Mouse (Mus musculus) retina, adult 2 months (tissue): ENCODE measurements around the gene Olfr1079.
"Not testable (repeated sequence)": the region's sequence is repeated elsewhere in the genome, so short reads cannot be mapped to it uniquely, and the experiment has no call there.

Source experiments
- DNase-seq: peaks from one replicate; pipeline ENCODE4 v3.0.0-alpha.2; 2012; ENCODE audit warnings: low read depth, low spot score

Olfr1079 gene

GRCm38 (mm10) chr2:86542380-86542779, at the start of gene Olfr1079:
Gene Olfr1079 (minus strand): TSS chr2:86542480.
- no peak for DNase-seq

DNA sequence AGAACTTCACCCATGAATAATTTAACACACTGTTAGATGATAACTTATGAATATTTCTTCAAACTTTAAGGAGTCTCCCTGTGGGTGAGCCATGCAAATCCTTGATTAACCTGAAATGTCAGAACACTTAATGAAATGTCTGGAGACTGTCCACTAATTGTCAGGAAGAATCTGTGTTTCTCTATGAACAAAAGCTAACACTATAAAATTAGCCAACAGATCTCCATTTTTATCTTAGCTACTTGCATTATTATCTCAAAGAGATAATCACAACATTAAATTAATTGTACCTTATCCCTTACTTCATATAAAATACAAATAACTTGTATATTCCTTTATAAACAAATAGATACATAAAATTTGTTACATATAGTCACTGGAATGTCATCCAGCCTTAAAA, 15.9 kb upstream of the Olfr1079 start, which contains the start of gene Olfr1080:
Gene Olfr1080, minus strand, starts transcription at position 101 of the 400 bp plus-strand sequence.
- DNase-seq, result not testable (repeated sequence)

GRCm38 (mm10) chr2:86530991-86531390, 11.3 kb downstream of the Olfr1079 start:
- no peak for DNase-seq

GRCm38 (mm10) chr2:86508161-86508560, 34.1 kb downstream of the Olfr1079 start, which contains the start of gene Olfr1076:
Gene Olfr1076 (plus strand): TSS chr2:86508461.
- no peak for DNase-seq

DNA sequence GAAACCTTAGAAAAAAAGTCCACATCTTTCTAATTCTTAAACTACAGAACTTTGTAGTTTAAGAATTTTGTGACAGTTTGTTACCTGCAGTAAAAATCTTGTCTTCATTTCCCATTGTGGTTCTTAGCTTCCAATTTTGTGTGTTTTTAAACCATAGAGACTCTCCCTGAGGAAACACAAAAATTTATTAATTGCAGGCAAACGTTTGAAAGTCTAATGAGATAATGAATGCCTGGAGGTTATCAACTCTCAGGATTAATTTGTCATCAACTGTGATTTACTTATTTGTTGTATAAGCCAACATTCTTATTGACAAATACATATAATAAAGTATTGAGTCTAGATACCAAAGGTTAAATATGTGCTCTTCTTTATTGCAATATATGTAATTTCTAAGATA, 55.0 kb downstream of the Olfr1079 start, which contains the start of gene Olfr228:
Gene Olfr228, minus strand, starts transcription at position 101 of the 400 bp plus-strand sequence.
- no peak for DNase-seq
